Mouse (Mus musculus): ENCODE data around the gene Dock2. TPM values are rescaled to one million over a fixed set of nuclear protein-coding genes. Genes with fewer than 3 reads are reported as not detected.

Dock2 gene
- polyA plus RNA-seq, 1 experiment from 2014 or later = 3.0 TPM

DNA sequence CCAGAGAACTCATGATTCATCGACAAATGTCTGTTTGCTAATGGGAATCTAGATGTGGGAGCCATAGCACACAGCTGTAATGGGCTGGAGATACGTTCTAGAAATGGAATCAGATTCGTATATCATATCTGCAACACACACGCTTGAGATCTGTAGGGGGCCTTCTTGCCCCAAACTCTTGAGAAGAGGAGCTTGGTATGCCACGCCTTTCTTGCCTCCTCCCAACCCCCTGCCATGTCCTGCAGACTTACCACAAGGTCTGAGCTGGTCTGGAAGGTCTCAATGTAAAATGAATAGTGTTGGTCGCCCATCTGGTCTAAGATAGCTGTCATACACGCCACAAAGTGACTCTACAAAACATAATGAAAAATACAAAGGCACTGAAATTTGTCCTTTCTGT lies 471.5 kb downstream of the Dock2 start:
- Histone ChIP-seq H3K9ac (replicated peaks; ENCODE audit: low read depth, low read length) (no peak overlapping the region), H3K36me3 (ENCODE audit: control insufficient read depth, insufficient read depth, low read length) (no peaks in the 10 kb centered on the region), H3K4me2 (replicated peaks; ENCODE audit: low read depth, low read length) (no peak overlapping the region), H3K9me3 (ENCODE audit: control insufficient read depth, low read depth, low read length) (no peaks in the 10 kb centered on the region), H3K4me3 (ENCODE audit: low read depth, low read length) (no peak overlapping the region), H3K27me3 (ENCODE audit: control insufficient read depth, insufficient read depth, low read length) (no peaks in the 10 kb centered on the region), H3K27ac (ENCODE audit: low read length) (no peak overlapping the region), H3K4me1 (ENCODE audit: control insufficient read depth, insufficient read depth, low read length) (no peaks in the 10 kb centered on the region)
- WGBS = 63% methylated on average over 7 of the region's 7 CpGs
- ATAC-seq (ENCODE audit: insufficient number of reproducible peaks, insufficient read depth, low FRiP score, low read depth) = no peak

GRCm38 (mm10) chr11:34311717-34312116 lies 472.0 kb downstream of the Dock2 start:
- no peaks in the 10 kb centered on the region for H3K27me3 ChIP-seq (ENCODE audit: control insufficient read depth, insufficient read depth, low read length)
- no peak for ATAC-seq (ENCODE audit: insufficient number of reproducible peaks, insufficient read depth, low FRiP score, low read depth)
- no peak overlapping the region for H3K4me2 ChIP-seq (replicated peaks; ENCODE audit: low read depth, low read length)
- no peaks in the 10 kb centered on the region for H3K36me3 ChIP-seq (ENCODE audit: control insufficient read depth, insufficient read depth, low read length)
- no peak overlapping the region for H3K4me3 ChIP-seq (ENCODE audit: low read depth, low read length)
- H3K9ac ChIP-seq (replicated peaks; ENCODE audit: low read depth, low read length) = no peak overlapping the region
- no peaks in the 10 kb centered on the region for H3K9me3 ChIP-seq (ENCODE audit: control insufficient read depth, low read depth, low read length)
- H3K4me1 ChIP-seq (ENCODE audit: control insufficient read depth, insufficient read depth, low read length) = no peaks in the 10 kb centered on the region
- no peak overlapping the region for H3K27ac ChIP-seq (ENCODE audit: low read length)
- WGBS = 45% methylated on average over 5 of the region's 5 CpGs

DNA sequence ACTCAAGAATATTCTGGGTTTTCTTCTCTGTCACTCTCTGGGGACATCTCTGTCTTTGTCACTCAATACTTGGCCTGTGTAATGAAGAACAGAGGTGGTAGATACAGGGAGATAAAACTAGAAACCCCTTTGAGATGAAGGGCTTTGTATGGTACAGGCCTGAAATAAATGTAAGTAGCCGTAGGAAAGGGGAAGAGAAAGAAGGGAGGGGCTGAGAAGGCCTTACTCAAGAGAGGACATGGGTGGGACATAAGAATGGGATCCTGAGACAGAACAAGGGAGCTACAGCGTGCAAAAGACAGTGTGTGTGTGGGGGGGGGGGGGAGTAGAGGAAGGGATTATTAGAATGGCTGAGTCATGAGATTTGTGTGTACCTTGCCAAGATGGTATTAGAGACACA lies 474.3 kb downstream of the Dock2 start:
- Histone ChIP-seq H3K4me2 (replicated peaks; ENCODE audit: low read depth, low read length) (no peak overlapping the region), H3K27me3 (ENCODE audit: control insufficient read depth, insufficient read depth, low read length) (no peaks in the 10 kb centered on the region), H3K9ac (replicated peaks; ENCODE audit: low read depth, low read length) (no peak overlapping the region), H3K9me3 (ENCODE audit: control insufficient read depth, low read depth, low read length) (no peaks in the 10 kb centered on the region), H3K4me3 (ENCODE audit: low read depth, low read length) (no peak overlapping the region), H3K36me3 (ENCODE audit: control insufficient read depth, insufficient read depth, low read length) (no peaks in the 10 kb centered on the region), H3K27ac (ENCODE audit: low read length) (no peak overlapping the region), H3K4me1 (ENCODE audit: control insufficient read depth, insufficient read depth, low read length) (no peaks in the 10 kb centered on the region)
- ATAC-seq (ENCODE audit: insufficient number of reproducible peaks, insufficient read depth, low FRiP score, low read depth) = no peak
- WGBS = 63% methylated on average over 2 of the region's 2 CpGs

DNA sequence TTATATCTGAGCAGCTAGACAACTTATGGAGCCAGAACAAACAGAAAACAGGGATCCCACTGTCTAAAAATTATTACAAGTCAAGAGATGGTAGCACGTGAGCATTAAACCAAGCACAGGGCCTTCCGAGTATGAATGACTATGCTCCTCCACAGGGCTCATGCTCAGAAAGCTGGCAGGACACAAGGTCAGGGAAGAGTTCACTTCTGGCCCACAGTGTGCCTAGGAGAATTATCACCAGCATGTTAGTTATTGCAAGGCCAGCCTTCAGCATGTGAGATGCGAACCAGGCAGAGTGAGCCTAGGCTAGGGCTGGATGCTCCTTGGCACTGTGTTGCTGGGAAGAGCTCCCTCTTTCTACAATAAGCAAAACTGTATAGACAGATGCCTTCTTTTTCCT lies 475.0 kb downstream of the Dock2 start:
- H3K4me3 ChIP-seq (ENCODE audit: low read depth, low read length) = no peak overlapping the region
- no peaks in the 10 kb centered on the region for H3K4me1 ChIP-seq (ENCODE audit: control insufficient read depth, insufficient read depth, low read length)
- H3K27ac ChIP-seq (ENCODE audit: low read length) = no peak overlapping the region
- H3K27me3 ChIP-seq (ENCODE audit: control insufficient read depth, insufficient read depth, low read length) = no peaks in the 10 kb centered on the region
- no peak overlapping the region for H3K9ac ChIP-seq (replicated peaks; ENCODE audit: low read depth, low read length)
- no peak for ATAC-seq (ENCODE audit: insufficient number of reproducible peaks, insufficient read depth, low FRiP score, low read depth)
- no peaks in the 10 kb centered on the region for H3K9me3 ChIP-seq (ENCODE audit: control insufficient read depth, low read depth, low read length)
- H3K36me3 ChIP-seq (ENCODE audit: control insufficient read depth, insufficient read depth, low read length) = no peaks in the 10 kb centered on the region
- WGBS = 91% methylated on average over 3 of the region's 3 CpGs
- no peak overlapping the region for H3K4me2 ChIP-seq (replicated peaks; ENCODE audit: low read depth, low read length)

GRCm38 (mm10) chr11:34306231-34306630 lies 477.5 kb downstream of the Dock2 start:
- no peak overlapping the region for H3K4me2 ChIP-seq (replicated peaks; ENCODE audit: low read depth, low read length)
- no peaks in the 10 kb centered on the region for H3K4me1 ChIP-seq (ENCODE audit: control insufficient read depth, insufficient read depth, low read length)
- H3K36me3 ChIP-seq (ENCODE audit: control insufficient read depth, insufficient read depth, low read length) = no peaks in the 10 kb centered on the region
- 75% methylated on average over 3 of the region's 3 CpGs for WGBS
- no peak overlapping the region for H3K27ac ChIP-seq (ENCODE audit: low read length)
- H3K4me3 ChIP-seq (ENCODE audit: low read depth, low read length) = no peak overlapping the region
- ATAC-seq (ENCODE audit: insufficient number of reproducible peaks, insufficient read depth, low FRiP score, low read depth) = no peak
- no peak overlapping the region for H3K9ac ChIP-seq (replicated peaks; ENCODE audit: low read depth, low read length)
- no peaks in the 10 kb centered on the region for H3K27me3 ChIP-seq (ENCODE audit: control insufficient read depth, insufficient read depth, low read length)
- no peaks in the 10 kb centered on the region for H3K9me3 ChIP-seq (ENCODE audit: control insufficient read depth, low read depth, low read length)

GRCm38 (mm10) chr11:34300064-34300463 lies 483.6 kb downstream of the Dock2 start:
- no peaks in the 10 kb centered on the region for H3K9me3 ChIP-seq (ENCODE audit: control insufficient read depth, low read depth, low read length)
- no peak overlapping the region for H3K27ac ChIP-seq (ENCODE audit: low read length)
- no peaks in the 10 kb centered on the region for H3K27me3 ChIP-seq (ENCODE audit: control insufficient read depth, insufficient read depth, low read length)
- no peak for ATAC-seq (ENCODE audit: insufficient number of reproducible peaks, insufficient read depth, low FRiP score, low read depth)
- H3K4me2 ChIP-seq (replicated peaks; ENCODE audit: low read depth, low read length) = no peak overlapping the region
- H3K4me1 ChIP-seq (ENCODE audit: control insufficient read depth, insufficient read depth, low read length) = no peaks in the 10 kb centered on the region
- 90% methylated on average over 7 of the region's 7 CpGs for WGBS
- H3K36me3 ChIP-seq (ENCODE audit: control insufficient read depth, insufficient read depth, low read length) = no peaks in the 10 kb centered on the region
- no peak overlapping the region for H3K4me3 ChIP-seq (ENCODE audit: low read depth, low read length)
- H3K9ac ChIP-seq (replicated peaks; ENCODE audit: low read depth, low read length) = no peak overlapping the region

GRCm38 (mm10) chr11:34299550-34299949 lies 484.1 kb downstream of the Dock2 start:
- Histone ChIP-seq H3K27me3 (ENCODE audit: control insufficient read depth, insufficient read depth, low read length) (no peaks in the 10 kb centered on the region), H3K27ac (ENCODE audit: low read length) (no peak overlapping the region), H3K4me3 (ENCODE audit: low read depth, low read length) (no peak overlapping the region), H3K9ac (replicated peaks; ENCODE audit: low read depth, low read length) (no peak overlapping the region), H3K9me3 (ENCODE audit: control insufficient read depth, low read depth, low read length) (no peaks in the 10 kb centered on the region), H3K4me1 (ENCODE audit: control insufficient read depth, insufficient read depth, low read length) (no peaks in the 10 kb centered on the region), H3K4me2 (replicated peaks; ENCODE audit: low read depth, low read length) (no peak overlapping the region), H3K36me3 (ENCODE audit: control insufficient read depth, insufficient read depth, low read length) (no peaks in the 10 kb centered on the region)
- 96% methylated on average over 1 of the region's 1 CpGs for WGBS
- no peak for ATAC-seq (ENCODE audit: insufficient number of reproducible peaks, insufficient read depth, low FRiP score, low read depth)

DNA sequence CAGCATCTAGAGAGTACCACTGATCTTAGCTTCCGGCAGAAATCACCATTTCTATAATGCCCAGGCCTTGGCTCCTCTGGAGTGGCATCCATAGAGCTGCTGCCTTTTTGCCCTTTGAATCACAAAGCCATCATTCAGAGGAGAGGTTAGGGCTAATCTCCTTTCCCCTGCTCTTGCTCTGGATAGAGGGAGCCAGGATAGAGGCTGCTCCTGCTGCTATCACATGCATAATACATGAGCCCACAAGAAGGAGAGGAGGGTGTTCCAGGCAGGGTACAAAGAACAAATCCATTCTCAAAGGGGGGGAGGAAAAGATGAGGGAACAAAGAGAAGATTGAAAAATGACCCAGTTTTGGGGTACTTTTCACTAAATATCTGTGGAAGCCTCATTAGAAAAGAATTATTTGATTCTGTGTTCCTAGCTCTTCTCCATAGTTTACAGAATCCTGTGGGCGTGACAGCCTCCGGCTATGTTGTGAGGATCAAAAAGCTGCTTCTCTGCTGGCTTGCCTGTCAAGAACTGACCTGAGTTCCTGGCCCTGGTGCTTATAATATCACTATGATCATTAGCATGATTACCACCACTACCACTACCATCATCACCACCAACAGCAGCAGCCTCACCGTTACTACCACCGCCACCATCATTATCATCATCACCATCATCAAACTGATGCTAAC lies 485.9 kb downstream of the Dock2 start:
- H3K9me3 ChIP-seq (ENCODE audit: control insufficient read depth, low read depth, low read length) = no peaks in the 10 kb centered on the region
- WGBS = 79% methylated on average over 5 of the region's 5 CpGs

GRCm38 (mm10) chr11:34291304-34291703 lies 492.4 kb downstream of the Dock2 start:
- Histone ChIP-seq H3K36me3 (ENCODE audit: control insufficient read depth, insufficient read depth, low read length) (no peaks in the 10 kb centered on the region), H3K4me3 (ENCODE audit: low read depth, low read length) (no peak overlapping the region), H3K4me2 (replicated peaks; ENCODE audit: low read depth, low read length) (no peak overlapping the region), H3K4me1 (ENCODE audit: control insufficient read depth, insufficient read depth, low read length) (no peaks in the 10 kb centered on the region), H3K9me3 (ENCODE audit: control insufficient read depth, low read depth, low read length) (no peaks in the 10 kb centered on the region), H3K9ac (replicated peaks; ENCODE audit: low read depth, low read length) (no peak overlapping the region), H3K27ac (ENCODE audit: low read length) (no peak overlapping the region), H3K27me3 (ENCODE audit: control insufficient read depth, insufficient read depth, low read length) (no peaks in the 10 kb centered on the region)
- no peak for ATAC-seq (ENCODE audit: insufficient number of reproducible peaks, insufficient read depth, low FRiP score, low read depth)
- WGBS = 65% methylated on average over 3 of the region's 3 CpGs

More for the DNA sequence above, 485.9 kb downstream of the Dock2 start:
- Histone ChIP-seq H3K36me3 (ENCODE audit: control insufficient read depth, insufficient read depth, low read length) (no peaks in the 10 kb centered on the region), H3K4me3 (ENCODE audit: low read depth, low read length) (no peak overlapping the region), H3K27me3 (ENCODE audit: control insufficient read depth, insufficient read depth, low read length) (no peaks in the 10 kb centered on the region), H3K27ac (ENCODE audit: low read length) (no peak overlapping the region), H3K4me1 (ENCODE audit: control insufficient read depth, insufficient read depth, low read length) (no peaks in the 10 kb centered on the region), H3K9ac (replicated peaks; ENCODE audit: low read depth, low read length) (no peak overlapping the region), H3K4me2 (replicated peaks; ENCODE audit: low read depth, low read length) (no peak overlapping the region)
- no peak for ATAC-seq (ENCODE audit: insufficient number of reproducible peaks, insufficient read depth, low FRiP score, low read depth)

Data from stomach, embryonic 14.5 days (tissue).